Mouse (Mus musculus): ENCODE measurements around the gene Stk26.

Stk26 gene

GRCm38 (mm10) chrX:50924629-50925364, 84.0 kb downstream of the Stk26 start:
- DNase-seq (ENCODE audit: low read depth, low spot score): no peak

DNA sequence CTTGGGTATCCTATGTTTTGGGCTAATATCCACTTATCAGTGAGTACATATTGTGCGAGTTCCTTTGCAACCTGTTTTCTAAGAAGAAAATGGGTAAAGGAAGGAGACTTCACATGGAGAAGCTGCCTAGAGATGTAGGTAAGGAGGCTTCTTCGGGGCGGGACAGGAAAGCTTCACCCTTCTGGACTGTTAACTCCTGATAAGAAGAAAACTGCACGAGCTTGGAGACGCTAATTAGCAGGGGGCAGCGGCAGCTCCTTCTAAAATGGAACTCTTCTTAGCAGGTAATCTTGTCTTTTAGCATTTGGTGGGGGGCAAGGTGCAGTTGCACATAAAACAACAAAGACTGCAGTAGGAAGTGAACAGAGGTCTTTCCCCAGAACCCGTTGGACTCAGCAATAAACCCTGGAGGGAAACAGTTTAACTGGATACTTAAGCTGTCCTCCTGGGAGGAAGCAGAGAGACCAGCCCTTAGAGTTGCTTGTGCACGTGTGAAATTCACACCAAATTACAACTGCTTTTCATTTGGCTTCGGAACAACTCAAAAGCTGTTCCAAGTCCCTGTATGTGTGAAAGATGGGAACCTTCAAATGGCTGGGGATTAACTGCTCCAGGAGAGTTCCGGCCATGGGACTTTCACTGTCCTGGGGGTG, 86.2 kb downstream of the Stk26 start:
- DNase-seq (ENCODE audit: low read depth, low spot score): no peak

- DNase-seq (ENCODE audit: low read depth, low spot score): no peak
These were observed 89.5 kb downstream of the Stk26 start for GRCm38 (mm10) chrX:50930309-50930708.

GRCm38 (mm10) chrX:50937117-50937516, 96.3 kb downstream of the Stk26 start:
- no peak for DNase-seq (ENCODE audit: low read depth, low spot score)

- DNase-seq (ENCODE audit: low read depth, low spot score): no peak
These were observed 101.8 kb downstream of the Stk26 start, which contains the start of gene Frmd7 for GRCm38 (mm10) chrX:50942610-50943009. Gene Frmd7, minus strand, starts transcription at chrX:50942710.

All from retina, adult 2 months (tissue).